Mouse (Mus musculus) limb, embryonic 10.5 days (tissue): Measurements from ENCODE around the gene Kxd1. TPM values are rescaled to one million over a fixed set of nuclear protein-coding genes. Genes with fewer than 3 reads are reported as not detected.

ENCODE experiments used
- DNase-seq: peaks from one replicate; pipeline ENCODE4 v3.0.0-alpha.2; 2017; ENCODE audit warnings: low spot score
- H3K27ac ChIP-seq: fragments of 300-500 bp; sonication (generic); 2 replicates; pipeline ENCODE4 v1.5.1; 2016; ENCODE audit warnings: mild to moderate bottlenecking
- H3K27me3 ChIP-seq: fragments of 300-500 bp; sonication (generic); 2 replicates; pipeline ENCODE4 v1.6.1; 2016; ENCODE audit warnings: low read depth, mild to moderate bottlenecking; ENCODE audit not compliant: poor library complexity, severe bottlenecking
- H3K36me3 ChIP-seq: fragments of 300-500 bp; sonication (generic); 2 replicates; pipeline ENCODE4 v1.6.1; 2016; ENCODE audit warnings: mild to moderate bottlenecking, moderate library complexity
- H3K4me1 ChIP-seq: fragments of 300-500 bp; sonication (generic); 2 replicates; pipeline ENCODE4 v1.6.1; 2016
- H3K4me3 ChIP-seq: fragments of 300-500 bp; sonication (generic); 2 replicates; pipeline ENCODE4 v1.5.1; 2016; ENCODE audit warnings: mild to moderate bottlenecking, moderate library complexity
- H3K9me3 ChIP-seq: fragments of 300-500 bp; sonication (generic); replicated peaks from 2 replicates; pipeline ENCODE4 v1.6.1; 2016; ENCODE audit warnings: mild to moderate bottlenecking
- WGBS: fragments of 180-500 bp; shearing (Covaris S2); methylation state at CpG from one replicate; pipeline ENCODE4 v1.1.7; 2016; 5-methylcytosine and 5-hydroxymethylcytosine counted together
- polyA plus RNA-seq: library from polyadenylated mRNA; unstranded; fragments of >200 nt; fragmentation: Nextera tagmentation; extraction: Ambion mirVana; gene quantifications from 2 replicates; pipeline ENCODE4 v1.2.1, GENCODE M21; 2016

Gene Kxd1
- polyA plus RNA-seq, result 45.4 and 46.6 TPM in 2 replicates

DNA sequence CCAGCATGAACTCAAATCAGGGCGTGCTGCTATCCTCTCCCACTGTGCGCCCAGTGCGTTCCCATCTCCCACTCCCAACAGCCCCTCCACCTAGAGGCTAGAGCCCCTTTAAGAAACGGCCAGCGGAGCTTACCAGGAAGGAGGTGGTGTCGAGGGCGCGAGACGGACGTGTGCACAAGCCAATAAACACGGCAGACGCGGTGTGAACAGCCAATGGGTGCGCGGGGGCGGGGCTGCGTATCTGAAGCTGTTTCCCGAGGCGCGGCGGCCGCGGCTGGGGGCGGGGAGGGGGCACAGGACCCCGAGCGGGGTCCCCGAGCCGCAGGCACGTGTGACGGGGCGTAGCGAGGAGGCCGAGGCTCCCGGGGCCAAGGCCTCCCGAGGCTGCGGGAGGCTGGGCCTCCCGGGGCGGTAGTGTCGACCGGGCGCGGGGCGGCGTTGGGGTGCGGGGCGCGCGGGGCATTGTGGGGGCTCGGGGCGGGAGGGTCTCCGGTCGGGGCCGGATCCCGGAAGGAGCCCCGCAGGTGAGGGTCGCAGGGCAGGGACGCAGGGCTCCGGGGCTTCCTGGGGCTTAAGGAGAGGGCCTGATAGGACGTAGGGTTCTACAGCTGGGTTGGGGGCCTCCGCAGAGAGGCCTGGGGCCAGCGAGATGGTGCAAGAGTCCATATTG is at the start of gene Kxd1, which contains the start of gene Fkbp8:
Gene Kxd1 (minus strand): TSS at position 445 of the 670 bp plus-strand sequence.
Gene Fkbp8 (plus strand): TSS at position 213 of the 670 bp plus-strand sequence.
- DNase-seq, result peak; percentile 99
- WGBS, result under 1% methylated on average over 52 of the region's 61 CpGs
- Histone ChIP-seq H3K9me3 (no peaks in the 10 kb centered on the region), H3K27ac (peak within 1 kb of the TSS; percentile 100), H3K4me3 (peak within 1 kb of the TSS; percentile 88), H3K4me1 (peaks cover 26% of the 10 kb centered on the region), H3K27me3 (no peaks in the 10 kb centered on the region), H3K36me3 (peaks cover 35% of the 10 kb centered on the region)

GRCm38 (mm10) chr8:70577207-70577606 is 49.5 kb upstream of the Kxd1 start:
- no peaks in the 10 kb centered on the region for H3K9me3 ChIP-seq
- H3K4me1 ChIP-seq, result no peaks in the 10 kb centered on the region
- H3K36me3 ChIP-seq, result peaks cover 76% of the 10 kb centered on the region
- no peak for DNase-seq
- H3K27me3 ChIP-seq, result no peaks in the 10 kb centered on the region
- H3K4me3 ChIP-seq, result no peak overlapping the region
- no peak overlapping the region for H3K27ac ChIP-seq
- WGBS, result 87% methylated on average over 3 of the region's 3 CpGs

GRCm38 (mm10) chr8:70574915-70575314 is 47.2 kb upstream of the Kxd1 start:
- H3K27ac ChIP-seq, result no peak overlapping the region
- no peak for DNase-seq
- H3K36me3 ChIP-seq, result peaks cover 53% of the 10 kb centered on the region
- no peaks in the 10 kb centered on the region for H3K9me3 ChIP-seq
- no peaks in the 10 kb centered on the region for H3K4me1 ChIP-seq
- no peaks in the 10 kb centered on the region for H3K27me3 ChIP-seq
- no peak overlapping the region for H3K4me3 ChIP-seq
- WGBS, result 90% methylated on average over 4 of the region's 4 CpGs

DNA sequence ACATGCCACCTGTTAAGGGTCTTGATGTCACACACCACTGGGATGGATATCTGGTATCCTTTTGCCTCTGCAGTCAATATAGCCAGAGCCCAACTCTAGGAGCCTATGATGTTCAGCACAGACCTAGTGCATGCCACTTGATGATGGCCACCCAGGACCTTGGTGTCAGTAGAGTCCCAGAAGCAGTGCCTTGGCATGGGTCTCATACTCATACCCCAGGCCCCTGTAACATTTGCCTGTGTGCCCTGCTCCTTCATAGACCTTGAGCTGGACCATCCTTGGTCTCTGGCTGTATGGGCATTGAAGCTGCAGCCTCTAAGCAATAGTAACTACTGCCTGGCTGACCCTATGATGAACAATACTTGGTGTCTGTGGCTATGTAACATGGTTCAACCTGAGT is 46.5 kb upstream of the Kxd1 start:
- no peaks in the 10 kb centered on the region for H3K27me3 ChIP-seq
- no peak overlapping the region for H3K4me3 ChIP-seq
- DNase-seq, result no peak
- H3K4me1 ChIP-seq, result no peaks in the 10 kb centered on the region
- no peak overlapping the region for H3K27ac ChIP-seq
- H3K9me3 ChIP-seq, result no peaks in the 10 kb centered on the region
- H3K36me3 ChIP-seq, result peaks cover 51% of the 10 kb centered on the region

DNA sequence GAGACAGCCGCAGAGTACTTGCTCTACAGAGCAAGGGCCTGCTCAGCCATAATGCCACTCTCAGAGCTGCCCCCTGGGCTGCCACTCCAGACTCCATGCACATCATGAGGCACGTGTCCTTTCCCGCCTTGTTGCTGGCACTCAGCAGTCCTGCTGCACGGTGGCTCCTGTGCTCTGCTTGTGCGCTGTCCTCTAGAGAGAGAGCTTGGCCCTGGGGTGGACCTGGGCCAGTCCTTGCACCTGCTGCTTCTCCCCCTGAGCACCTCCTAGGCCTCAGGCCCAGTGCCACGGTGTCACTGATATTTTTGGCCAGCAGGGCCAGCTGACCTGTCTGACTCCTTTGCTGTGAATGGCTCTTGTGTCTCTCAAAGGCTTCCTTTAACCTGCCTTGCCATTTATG is 43.2 kb upstream of the Kxd1 start:
- H3K4me1 ChIP-seq, result no peaks in the 10 kb centered on the region
- no peak for DNase-seq
- peaks cover 24% of the 10 kb centered on the region for H3K36me3 ChIP-seq
- WGBS, result 87% methylated on average over 6 of the region's 6 CpGs
- H3K27me3 ChIP-seq, result no peaks in the 10 kb centered on the region
- no peak overlapping the region for H3K4me3 ChIP-seq
- no peak overlapping the region for H3K27ac ChIP-seq
- no peaks in the 10 kb centered on the region for H3K9me3 ChIP-seq

- Histone ChIP-seq H3K9me3 (no peaks in the 10 kb centered on the region), H3K36me3 (peaks cover 23% of the 10 kb centered on the region), H3K4me1 (peaks cover 4% of the 10 kb centered on the region; the same call in 1 of the 2 replicates), H3K27ac (no peak overlapping the region), H3K4me3 (no peak overlapping the region), H3K27me3 (no peaks in the 10 kb centered on the region)
- DNase-seq, result no peak
Observed at GRCm38 (mm10) chr8:70570360-70570759, 42.6 kb upstream of the Kxd1 start.

DNA sequence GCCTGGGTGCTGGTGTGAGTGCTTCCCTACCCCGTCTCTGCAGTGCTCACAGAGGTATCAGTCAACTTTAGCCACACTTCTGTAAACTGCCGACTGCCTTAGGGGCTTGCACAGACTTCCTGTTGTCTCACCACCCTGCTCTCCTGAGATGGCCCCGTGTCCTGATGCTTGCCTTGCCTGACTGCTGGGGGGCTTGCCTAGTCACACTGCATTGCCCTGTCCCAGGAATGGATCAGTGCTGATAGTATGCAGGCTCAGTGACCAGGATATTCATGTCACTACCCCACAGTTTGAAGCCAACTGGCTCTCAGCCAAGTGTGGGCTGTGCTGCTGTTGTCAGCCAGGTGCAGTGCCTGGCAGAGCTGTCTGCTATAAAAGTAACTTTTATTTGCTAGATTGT is 37.8 kb upstream of the Kxd1 start:
- no peak for DNase-seq
- Histone ChIP-seq H3K36me3 (0 out of 2 replicates have a peak, but pooled peaks cover 3% of the 10 kb centered on the region), H3K27me3 (no peaks in the 10 kb centered on the region), H3K9me3 (no peaks in the 10 kb centered on the region), H3K27ac (no peak overlapping the region), H3K4me3 (no peak overlapping the region), H3K4me1 (peaks cover 24% of the 10 kb centered on the region)
- 82% methylated on average over 3 of the region's 3 CpGs for WGBS

- DNase-seq, result no peak
- 0 out of 2 replicates have a peak, but pooled peaks cover 3% of the 10 kb centered on the region for H3K36me3 ChIP-seq
- H3K27me3 ChIP-seq, result no peaks in the 10 kb centered on the region
- WGBS, result 78% methylated on average over 3 of the region's 3 CpGs
- 0 out of 2 replicates have a peak overlapping the region, but pooled peaks have one; percentile 15 for H3K27ac ChIP-seq
- H3K9me3 ChIP-seq, result no peaks in the 10 kb centered on the region
- peaks cover 24% of the 10 kb centered on the region for H3K4me1 ChIP-seq
- H3K4me3 ChIP-seq, result no peak overlapping the region
Observed at GRCm38 (mm10) chr8:70564696-70565235, 37.0 kb upstream of the Kxd1 start.

DNA sequence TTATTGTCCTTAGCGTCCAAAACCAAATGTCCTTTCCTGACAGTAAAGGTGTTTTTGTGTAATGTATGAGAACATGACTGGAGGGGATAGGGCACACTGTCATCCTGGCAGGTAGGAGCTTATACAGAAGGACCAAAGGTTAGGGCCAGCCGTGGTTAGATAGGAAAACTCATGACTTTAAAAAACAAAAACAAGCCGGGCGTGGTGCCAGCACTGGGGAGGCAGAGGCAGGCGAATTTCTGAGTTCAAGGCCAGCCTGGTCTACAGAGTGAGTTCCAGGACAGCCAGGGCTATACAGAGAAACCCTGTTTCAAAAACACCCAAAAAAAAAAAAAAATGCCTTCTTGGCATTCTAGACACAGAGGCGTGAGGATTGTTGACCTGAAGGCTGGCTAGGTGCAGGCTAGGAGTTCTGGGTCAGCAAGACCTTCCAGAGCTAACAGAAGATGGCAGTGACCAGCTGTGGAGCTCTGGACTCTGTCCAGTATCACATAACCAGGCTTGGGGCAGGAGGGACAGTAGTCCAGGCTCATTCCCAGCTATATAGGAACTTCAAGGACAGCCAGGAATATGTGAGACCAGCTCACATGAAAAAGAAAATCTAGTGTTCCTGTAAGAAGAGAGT is 36.1 kb upstream of the Kxd1 start:
- Histone ChIP-seq H3K9me3 (no peaks in the 10 kb centered on the region), H3K27ac (no peak overlapping the region), H3K4me1 (peaks cover 24% of the 10 kb centered on the region), H3K36me3 (0 out of 2 replicates have a peak, but pooled peaks cover 3% of the 10 kb centered on the region), H3K27me3 (no peaks in the 10 kb centered on the region), H3K4me3 (no peak overlapping the region)
- no peak for DNase-seq
- WGBS, result 90% methylated on average over 6 of the region's 6 CpGs

GRCm38 (mm10) chr8:70562802-70563201 is 35.0 kb upstream of the Kxd1 start:
- no peaks in the 10 kb centered on the region for H3K9me3 ChIP-seq
- no peak overlapping the region for H3K4me3 ChIP-seq
- H3K4me1 ChIP-seq, result peaks cover 28% of the 10 kb centered on the region
- no peak overlapping the region for H3K27ac ChIP-seq
- H3K27me3 ChIP-seq, result no peaks in the 10 kb centered on the region
- 0 out of 2 replicates have a peak, but pooled peaks cover 3% of the 10 kb centered on the region for H3K36me3 ChIP-seq
- 87% methylated on average over 3 of the region's 3 CpGs for WGBS
- DNase-seq, result no peak

- Histone ChIP-seq H3K27me3 (no peaks in the 10 kb centered on the region), H3K27ac (no peak overlapping the region), H3K36me3 (0 out of 2 replicates have a peak, but pooled peaks cover 3% of the 10 kb centered on the region), H3K4me3 (no peak overlapping the region), H3K4me1 (peaks cover 28% of the 10 kb centered on the region), H3K9me3 (no peaks in the 10 kb centered on the region)
- WGBS, result 78% methylated on average over 7 of the region's 7 CpGs
- DNase-seq, result no peak
Observed at GRCm38 (mm10) chr8:70561809-70562535, 34.2 kb upstream of the Kxd1 start.

GRCm38 (mm10) chr8:70561357-70561756 is 33.6 kb upstream of the Kxd1 start:
- no peak overlapping the region for H3K4me3 ChIP-seq
- H3K36me3 ChIP-seq, result 0 out of 2 replicates have a peak, but pooled peaks cover 3% of the 10 kb centered on the region
- 71% methylated on average over 4 of the region's 4 CpGs for WGBS
- no peak for DNase-seq
- peaks cover 28% of the 10 kb centered on the region for H3K4me1 ChIP-seq
- H3K9me3 ChIP-seq, result no peaks in the 10 kb centered on the region
- no peaks in the 10 kb centered on the region for H3K27me3 ChIP-seq
- no peak overlapping the region for H3K27ac ChIP-seq
